Mouse (Mus musculus) hindbrain, embryonic 15.5 days (tissue): ENCODE measurements around the gene 4921530L21Rik. TPM values are rescaled to one million over a fixed set of nuclear protein-coding genes. Genes with fewer than 3 reads are reported as not detected.

Experiments
- ATAC-seq: fragments of 200-750 bp; cut with Nextera tagmentation; 2 replicates; pipeline ENCODE4 v1.8.0; 2017; ENCODE audit warnings: low read depth, moderate number of reproducible peaks, moderate TSS enrichment; ENCODE audit not compliant: low FRiP score
- H3K27ac ChIP-seq: fragments of 300-500 bp; sonication (generic); replicated peaks from 2 replicates; pipeline ENCODE4 v1.5.1; 2015; ENCODE audit warnings: mild to moderate bottlenecking, inconsistent platforms
- H3K27me3 ChIP-seq: fragments of 300-500 bp; sonication (generic); 2 replicates; pipeline ENCODE4 v1.6.1; 2015; ENCODE audit warnings: control low read depth, inconsistent platforms
- H3K36me3 ChIP-seq: fragments of 300-500 bp; sonication (generic); 2 replicates; pipeline ENCODE4 v1.6.1; 2015; ENCODE audit warnings: control low read depth, inconsistent platforms
- H3K4me1 ChIP-seq: fragments of 300-500 bp; sonication (generic); replicated peaks from 2 replicates; pipeline ENCODE4 v1.6.1; 2015; ENCODE audit warnings: control low read depth, inconsistent platforms
- H3K4me2 ChIP-seq: fragments of 300-500 bp; sonication (generic); 2 replicates; pipeline ENCODE4 v1.6.1; 2015; ENCODE audit warnings: moderate library complexity, mild to moderate bottlenecking, inconsistent platforms
- H3K4me3 ChIP-seq: fragments of 300-500 bp; sonication (generic); 2 replicates; pipeline ENCODE4 v1.5.1; 2015; ENCODE audit warnings: mild to moderate bottlenecking, inconsistent platforms
- H3K9ac ChIP-seq: fragments of 300-500 bp; sonication (generic); 2 replicates; pipeline ENCODE4 v1.6.1; 2015; ENCODE audit warnings: inconsistent platforms
- H3K9me3 ChIP-seq: fragments of 300-500 bp; sonication (generic); 2 replicates; pipeline ENCODE4 v1.6.1; 2016; ENCODE audit warnings: control low read depth, inconsistent platforms
- WGBS: fragments of 180-500 bp; shearing (Covaris S2); methylation state at CpG from one replicate; pipeline ENCODE4 v1.1.7; 2015; 5-methylcytosine and 5-hydroxymethylcytosine counted together
- polyA plus RNA-seq: library from polyadenylated mRNA; unstranded; fragments of >200 nt; fragmentation: Nextera tagmentation; extraction: Ambion mirVana; gene quantifications from 2 replicates; pipeline ENCODE4 v1.2.1, GENCODE M21; 2015

The 4921530L21Rik gene
- not detected in 2 replicates for polyA plus RNA-seq

DNA sequence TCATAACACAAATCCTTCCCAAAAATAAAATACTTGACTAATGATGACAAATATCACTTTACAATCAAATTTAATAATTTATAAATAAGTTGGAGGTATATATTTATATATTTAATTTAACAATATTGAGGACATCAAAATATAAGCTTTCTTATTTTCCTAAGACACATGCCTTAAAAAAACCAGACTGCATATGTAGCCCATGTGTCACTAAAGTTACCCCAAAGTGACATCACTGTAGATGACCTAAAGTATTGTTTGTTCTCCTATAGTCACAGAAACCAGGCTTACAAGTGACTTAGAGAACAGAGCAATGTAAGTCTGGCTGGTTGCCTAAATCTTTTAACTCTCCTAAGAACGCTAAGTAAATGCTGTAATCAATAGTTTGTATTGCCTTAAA is at the start of gene 4921530L21Rik:
TSS of gene 4921530L21Rik (plus strand) at position 301 of the 400 bp plus-strand sequence.
- 94% methylated on average over 1 of the region's 1 CpGs for WGBS
- no peak within 1 kb of the TSS for H3K4me2 ChIP-seq
- H3K27me3 ChIP-seq, result no peaks in the 10 kb centered on the region
- no peak within 1 kb of the TSS for H3K4me3 ChIP-seq
- H3K36me3 ChIP-seq, result no peaks in the 10 kb centered on the region
- no peaks in the 10 kb centered on the region for H3K9me3 ChIP-seq
- no peak for ATAC-seq
- H3K4me1 ChIP-seq, result 0 out of 2 replicates have a peak, but pooled peaks cover 5% of the 10 kb centered on the region
- H3K27ac ChIP-seq, result no peak within 1 kb of the TSS
- H3K9ac ChIP-seq, result no peak within 1 kb of the TSS

DNA sequence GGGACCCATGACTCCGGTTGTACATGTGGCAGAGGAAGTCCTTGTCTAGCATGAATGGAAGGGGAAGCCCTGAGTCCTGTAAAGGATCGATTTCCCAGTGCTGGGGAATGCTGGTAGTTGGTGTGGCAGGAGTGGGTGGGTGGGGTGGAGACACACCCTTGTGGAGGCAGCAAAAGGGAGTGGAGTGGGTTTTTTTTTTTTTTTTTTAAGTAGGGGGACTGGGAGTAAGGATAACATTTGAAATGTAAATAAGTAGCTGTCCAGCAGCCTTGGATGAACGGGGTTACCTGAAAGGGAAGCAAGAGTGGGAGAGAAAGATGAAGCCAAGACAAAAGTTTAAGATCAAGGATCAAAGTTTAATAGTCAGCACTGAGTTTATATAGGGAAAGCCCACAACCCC is 47.2 kb upstream of the 4921530L21Rik start:
- 69% methylated on average over 3 of the region's 3 CpGs for WGBS
- Histone ChIP-seq H3K9ac (no peak overlapping the region), H3K27ac (no peak overlapping the region), H3K9me3 (no peaks in the 10 kb centered on the region), H3K4me1 (no peaks in the 10 kb centered on the region), H3K27me3 (no peaks in the 10 kb centered on the region), H3K4me2 (no peak overlapping the region), H3K4me3 (no peak overlapping the region), H3K36me3 (no peaks in the 10 kb centered on the region)
- no peak for ATAC-seq

DNA sequence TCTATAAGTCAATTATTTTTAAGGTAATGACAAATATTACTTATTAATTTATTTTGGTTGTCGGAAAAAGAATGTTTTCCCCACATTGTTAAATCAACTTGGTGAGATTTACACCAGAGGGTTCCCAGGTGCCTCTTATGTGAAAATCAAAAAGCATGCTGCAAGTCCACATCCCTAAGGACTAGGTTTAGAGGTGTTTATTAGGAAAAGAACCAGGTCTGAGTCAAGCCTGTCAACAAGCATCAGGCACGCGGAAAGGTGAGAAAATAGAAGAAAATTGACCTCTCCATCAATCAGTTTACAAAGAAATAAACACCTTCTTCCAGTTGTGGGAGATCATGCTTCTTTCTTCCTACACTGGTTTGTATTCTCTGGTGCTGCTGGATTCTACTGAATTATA is 18.1 kb upstream of the 4921530L21Rik start:
- WGBS, result 83% methylated on average over 3 of the region's 3 CpGs
- Histone ChIP-seq H3K9ac (no peak overlapping the region), H3K27me3 (no peaks in the 10 kb centered on the region), H3K4me1 (no peaks in the 10 kb centered on the region), H3K9me3 (no peaks in the 10 kb centered on the region), H3K4me2 (no peak overlapping the region), H3K4me3 (no peak overlapping the region), H3K36me3 (no peaks in the 10 kb centered on the region), H3K27ac (no peak overlapping the region)
- ATAC-seq, result no peak

DNA sequence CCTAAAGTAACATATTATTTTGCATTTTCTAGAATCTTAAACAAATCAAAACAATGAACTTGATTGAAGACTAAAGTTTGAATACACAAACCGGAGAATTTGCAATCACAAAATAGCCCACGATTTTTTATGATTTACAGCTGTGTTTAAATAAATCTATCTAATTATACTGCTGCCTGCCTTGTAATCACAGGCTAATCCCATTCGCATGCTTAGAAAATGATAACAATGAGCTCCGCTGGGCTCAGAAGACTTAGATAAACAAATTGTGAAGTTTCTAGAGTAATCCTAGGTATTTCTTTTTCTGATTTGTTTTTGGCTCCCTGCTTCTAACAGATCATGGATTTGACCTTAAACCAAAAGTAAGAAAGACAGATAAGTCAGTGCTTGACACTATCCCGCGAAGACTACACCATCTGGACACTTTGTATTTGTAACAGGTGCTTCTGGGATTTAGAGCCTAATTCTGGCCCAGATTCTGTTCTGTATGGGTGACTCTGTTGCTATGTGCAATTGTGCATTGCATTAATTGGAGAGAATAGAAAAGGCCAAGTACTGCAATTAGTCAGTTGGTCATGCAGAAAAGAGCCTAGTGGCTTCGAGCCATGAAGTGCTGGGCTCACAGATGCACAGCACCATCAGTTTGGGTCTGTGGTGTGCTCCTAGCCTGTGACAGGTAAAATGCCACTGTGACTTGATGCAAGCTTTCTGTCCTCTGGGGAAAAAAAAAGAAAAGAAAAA is 15.2 kb upstream of the 4921530L21Rik start:
- Histone ChIP-seq H3K27ac (no peak overlapping the region), H3K4me1 (no peaks in the 10 kb centered on the region)
- 51% methylated on average over 7 of the region's 7 CpGs for WGBS

DNA sequence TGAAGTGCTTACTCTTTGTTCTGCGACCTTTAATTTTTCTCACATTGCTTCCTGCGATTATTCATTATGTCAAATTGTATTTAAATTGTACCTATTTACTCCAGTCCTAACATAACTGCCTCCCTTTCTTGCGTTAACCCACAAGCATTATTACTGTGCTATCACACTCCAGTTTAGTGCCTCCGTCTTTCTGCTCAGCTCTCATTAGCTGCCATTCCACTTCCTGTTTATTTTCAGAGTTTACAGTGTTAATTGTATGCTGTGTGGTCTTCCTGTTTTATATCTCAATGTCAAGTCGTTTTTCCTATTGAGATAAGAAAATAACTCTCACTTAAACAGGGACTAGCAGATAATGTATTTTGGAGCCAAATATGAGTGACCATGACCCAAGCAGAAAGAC is 9.0 kb upstream of the 4921530L21Rik start:
- WGBS, result 70% methylated on average over 5 of the region's 5 CpGs
- no peaks in the 10 kb centered on the region for H3K27me3 ChIP-seq
- no peak overlapping the region for H3K4me2 ChIP-seq
- H3K9me3 ChIP-seq, result no peaks in the 10 kb centered on the region
- H3K4me3 ChIP-seq, result no peak overlapping the region
- H3K36me3 ChIP-seq, result no peaks in the 10 kb centered on the region
- H3K27ac ChIP-seq, result no peak overlapping the region
- no peak for ATAC-seq
- H3K4me1 ChIP-seq, result 0 out of 2 replicates have a peak, but pooled peaks cover 5% of the 10 kb centered on the region
- H3K9ac ChIP-seq, result no peak overlapping the region

More for the DNA sequence above, 15.2 kb upstream of the 4921530L21Rik start:
- H3K9ac ChIP-seq, result no peak overlapping the region
- no peaks in the 10 kb centered on the region for H3K27me3 ChIP-seq
- no peak overlapping the region for H3K4me3 ChIP-seq
- H3K9me3 ChIP-seq, result no peaks in the 10 kb centered on the region
- H3K36me3 ChIP-seq, result no peaks in the 10 kb centered on the region
- peak; percentile 89 for ATAC-seq
- no peak overlapping the region for H3K4me2 ChIP-seq

DNA sequence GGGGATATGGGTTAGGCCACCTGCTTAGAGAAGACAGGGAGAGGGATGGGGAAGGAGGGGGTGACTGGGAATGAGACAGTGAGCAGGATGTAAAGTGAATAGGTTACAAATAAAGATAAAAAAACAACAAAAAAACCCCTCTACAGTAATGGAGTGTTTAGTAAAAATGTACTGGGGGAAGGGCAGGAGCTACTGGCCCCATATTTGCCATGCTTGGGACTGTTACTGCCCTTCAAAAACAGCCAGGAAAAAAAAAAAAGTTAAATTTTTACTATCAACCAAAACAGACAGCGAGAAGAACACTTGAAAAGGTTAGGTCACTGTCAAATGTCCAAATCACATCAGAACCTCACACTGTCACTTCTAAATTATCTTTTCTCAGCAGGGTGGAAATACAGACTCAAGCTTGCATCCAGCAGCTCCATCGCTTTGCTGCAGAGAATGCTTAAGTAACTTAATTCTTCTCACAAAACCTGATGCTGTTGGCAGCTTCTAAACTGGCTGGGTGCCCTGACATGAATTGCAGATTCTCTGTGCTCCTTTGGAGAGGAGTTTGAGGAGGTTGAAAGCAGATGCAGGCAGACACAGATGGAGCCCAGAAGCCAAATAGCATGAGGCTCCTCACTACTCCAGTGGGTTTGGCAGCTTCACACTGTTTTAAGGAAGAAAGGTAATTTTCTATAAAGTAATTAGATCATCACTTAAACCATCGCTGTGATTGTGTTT is 4.1 kb upstream of the 4921530L21Rik start:
- H3K9me3 ChIP-seq, result no peaks in the 10 kb centered on the region
- no peaks in the 10 kb centered on the region for H3K36me3 ChIP-seq

DNA sequence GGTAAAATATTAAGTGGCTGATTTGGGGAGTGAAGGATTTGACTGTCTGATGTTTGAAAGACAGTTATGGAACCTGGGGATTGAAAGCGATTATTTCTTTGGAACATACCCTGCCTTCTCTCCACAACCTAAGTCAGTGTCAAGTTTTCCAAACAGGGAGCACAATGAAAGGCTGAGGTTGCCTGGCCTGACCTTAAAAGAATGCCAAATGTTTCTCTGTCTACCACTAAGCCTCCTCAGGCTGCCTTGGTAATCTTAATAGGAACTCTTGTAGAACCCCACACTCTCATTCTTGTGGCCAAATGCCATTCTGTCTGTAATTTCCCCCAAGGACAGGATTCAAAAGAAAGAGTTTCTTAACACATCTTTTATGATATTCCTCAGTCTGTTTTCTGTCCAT is 3.5 kb upstream of the 4921530L21Rik start:
- Histone ChIP-seq H3K27me3 (no peaks in the 10 kb centered on the region), H3K9ac (no peak overlapping the region), H3K4me1 (0 out of 2 replicates have a peak, but pooled peaks cover 5% of the 10 kb centered on the region), H3K36me3 (no peaks in the 10 kb centered on the region), H3K4me3 (no peak overlapping the region), H3K27ac (0 out of 2 replicates have a peak overlapping the region, but pooled peaks have one; percentile 2), H3K9me3 (no peaks in the 10 kb centered on the region), H3K4me2 (no peak overlapping the region)
- ATAC-seq, result peak; percentile 15; the same call in 1 of the 2 replicates
- WGBS, result 69% methylated on average over 1 of the region's 1 CpGs

More for the DNA sequence above, 4.1 kb upstream of the 4921530L21Rik start:
- 41% methylated on average over 3 of the region's 3 CpGs for WGBS
- H3K4me2 ChIP-seq, result no peak overlapping the region
- peak; percentile 84 for ATAC-seq
- no peak overlapping the region for H3K4me3 ChIP-seq
- H3K9ac ChIP-seq, result no peak overlapping the region
- H3K27ac ChIP-seq, result 0 out of 2 replicates have a peak overlapping the region, but pooled peaks have one; percentile 2
- no peaks in the 10 kb centered on the region for H3K27me3 ChIP-seq
- 0 out of 2 replicates have a peak, but pooled peaks cover 5% of the 10 kb centered on the region for H3K4me1 ChIP-seq

DNA sequence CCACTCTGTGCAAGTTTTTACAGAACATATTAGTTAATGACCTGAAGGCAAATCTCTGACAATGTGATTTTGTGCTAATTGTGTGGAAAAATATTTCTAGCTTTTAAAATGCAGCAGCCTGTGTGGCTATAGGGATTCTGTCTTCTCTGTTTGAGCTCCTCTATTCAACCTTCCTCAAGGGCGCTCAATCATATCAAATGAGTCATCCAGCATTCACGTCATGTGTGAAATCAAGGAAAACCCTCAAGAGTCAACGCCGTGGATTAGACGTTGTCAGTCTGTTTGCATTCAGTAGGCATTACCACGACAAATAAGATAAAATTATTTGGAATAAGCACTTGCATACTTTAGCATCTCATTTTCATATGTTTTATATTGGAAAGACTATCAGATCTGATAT is 18.4 kb downstream of the 4921530L21Rik start:
- ATAC-seq, result no peak
- Histone ChIP-seq H3K4me1 (no peaks in the 10 kb centered on the region), H3K27me3 (no peaks in the 10 kb centered on the region), H3K9me3 (no peaks in the 10 kb centered on the region), H3K9ac (no peak overlapping the region), H3K27ac (no peak overlapping the region), H3K36me3 (no peaks in the 10 kb centered on the region), H3K4me3 (no peak overlapping the region), H3K4me2 (no peak overlapping the region)
- WGBS, result 21% methylated on average over 6 of the region's 6 CpGs

DNA sequence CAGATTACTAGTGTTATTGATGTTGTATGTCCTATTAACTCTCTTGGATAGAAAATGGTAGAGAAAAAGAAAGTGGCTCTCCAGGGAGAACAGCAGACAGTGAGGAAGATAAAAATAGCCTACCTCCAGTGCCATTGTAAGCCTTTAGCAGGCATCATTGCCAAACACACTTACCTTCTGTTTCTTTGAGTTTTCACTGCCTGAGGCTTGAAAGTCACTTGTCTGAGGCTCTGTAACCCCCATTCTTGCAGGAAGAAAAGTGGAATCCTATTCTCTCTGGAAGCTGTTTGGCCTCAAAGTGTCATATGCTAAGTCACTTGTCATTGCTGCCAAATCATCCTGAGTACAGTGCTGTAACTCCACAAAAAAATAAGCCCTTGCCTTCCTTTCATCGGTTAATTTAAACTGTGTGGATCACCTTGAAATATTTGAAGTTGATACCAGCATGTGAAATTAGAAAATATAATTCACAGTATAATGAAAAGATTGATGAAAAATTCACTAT is 23.6 kb downstream of the 4921530L21Rik start:
- H3K9me3 ChIP-seq, result no peaks in the 10 kb centered on the region
- H3K36me3 ChIP-seq, result no peaks in the 10 kb centered on the region
- no peak for ATAC-seq
- H3K27me3 ChIP-seq, result no peaks in the 10 kb centered on the region
- WGBS, result 90% methylated on average over 1 of the region's 1 CpGs
- no peak overlapping the region for H3K4me3 ChIP-seq
- no peaks in the 10 kb centered on the region for H3K4me1 ChIP-seq
- H3K27ac ChIP-seq, result no peak overlapping the region
- H3K9ac ChIP-seq, result no peak overlapping the region
- no peak overlapping the region for H3K4me2 ChIP-seq

DNA sequence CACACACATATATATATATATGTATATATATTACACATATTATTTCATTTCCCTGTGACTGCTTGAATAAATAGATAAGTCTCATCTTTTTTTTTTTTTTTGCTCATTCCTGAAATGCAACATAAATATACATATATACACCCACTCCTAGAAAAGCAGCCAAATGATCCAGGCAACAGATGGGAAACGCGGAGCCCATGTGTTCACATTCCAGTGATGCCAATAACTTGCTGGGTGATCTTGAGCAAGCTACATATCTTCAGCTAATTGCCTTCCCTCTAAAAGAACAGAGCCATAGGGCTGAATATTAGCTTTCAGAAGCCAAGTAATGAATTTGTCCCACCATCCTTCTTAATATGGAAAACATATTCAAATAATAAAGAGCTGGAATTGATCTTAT is 32.2 kb downstream of the 4921530L21Rik start:
- Histone ChIP-seq H3K9me3 (no peaks in the 10 kb centered on the region), H3K36me3 (no peaks in the 10 kb centered on the region), H3K4me2 (no peak overlapping the region), H3K4me3 (no peak overlapping the region), H3K4me1 (no peaks in the 10 kb centered on the region), H3K9ac (no peak overlapping the region), H3K27ac (no peak overlapping the region), H3K27me3 (no peaks in the 10 kb centered on the region)
- no peak for ATAC-seq
- WGBS, result 75% methylated on average over 2 of the region's 2 CpGs

DNA sequence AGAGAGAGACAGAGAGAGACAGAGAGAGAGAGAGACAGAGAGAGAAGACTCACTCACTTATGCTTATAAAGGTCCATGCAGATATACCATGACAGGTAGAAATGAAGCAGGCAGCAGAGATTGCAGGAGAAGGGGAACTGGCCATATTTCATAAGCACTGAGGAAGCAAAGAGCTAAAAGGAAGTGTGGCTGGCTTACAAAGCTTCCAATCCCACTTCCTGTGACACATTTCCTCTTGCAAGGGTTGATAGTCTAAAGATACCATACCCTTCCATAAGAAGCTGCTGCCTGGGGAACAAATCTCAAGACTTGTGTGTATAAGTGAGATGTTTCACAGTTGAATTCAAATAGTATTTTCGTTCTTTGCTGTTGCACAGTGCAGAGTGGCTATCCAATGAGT is 45.7 kb downstream of the 4921530L21Rik start:
- no peak overlapping the region for H3K27ac ChIP-seq
- H3K4me2 ChIP-seq, result no peak overlapping the region
- 83% methylated on average over 1 of the region's 1 CpGs for WGBS
- H3K4me3 ChIP-seq, result no peak overlapping the region
- H3K9me3 ChIP-seq, result no peaks in the 10 kb centered on the region
- no peak overlapping the region for H3K9ac ChIP-seq
- ATAC-seq, result no peak
- no peaks in the 10 kb centered on the region for H3K27me3 ChIP-seq
- no peaks in the 10 kb centered on the region for H3K36me3 ChIP-seq
- no peaks in the 10 kb centered on the region for H3K4me1 ChIP-seq
